Mouse (Mus musculus) heart, embryonic 16.5 days (tissue): Measurements from ENCODE around the gene Gm6377. TPM values are rescaled to one million over a fixed set of nuclear protein-coding genes. Genes with fewer than 3 reads are reported as not detected.

ENCODE experiments used
- ATAC-seq: fragments of 200-750 bp; cut with Nextera tagmentation; replicated peaks from 2 replicates; pipeline ENCODE4 v1.8.0; 2017; ENCODE audit warnings: moderate number of reproducible peaks; ENCODE audit not compliant: insufficient read depth, low FRiP score; ENCODE audit errors: extremely low read depth
- H3K27ac ChIP-seq: fragments of 300-500 bp; sonication (generic); 2 replicates; pipeline ENCODE4 v1.5.1; 2014; ENCODE audit warnings: mild to moderate bottlenecking, low read length, control low read depth, moderate library complexity
- H3K27me3 ChIP-seq: fragments of 300-500 bp; sonication (generic); 2 replicates; pipeline ENCODE4 v1.6.1; 2014; ENCODE audit warnings: low read length, mixed read lengths; ENCODE audit not compliant: control insufficient read depth, insufficient read depth
- H3K36me3 ChIP-seq: fragments of 300-500 bp; sonication (generic); 2 replicates; pipeline ENCODE4 v1.6.1; 2014; ENCODE audit not compliant: control insufficient read depth, insufficient read depth
- H3K4me1 ChIP-seq: fragments of 300-500 bp; sonication (generic); 2 replicates; pipeline ENCODE4 v1.6.1; 2014; ENCODE audit warnings: low read length, mixed read lengths; ENCODE audit not compliant: control insufficient read depth, insufficient read depth
- H3K4me2 ChIP-seq: fragments of 300-500 bp; sonication (generic); 2 replicates; pipeline ENCODE4 v1.6.1; 2014; ENCODE audit warnings: low read depth, mild to moderate bottlenecking, control low read depth, low read length
- H3K4me3 ChIP-seq: fragments of 300-500 bp; sonication (generic); 2 replicates; pipeline ENCODE4 v1.5.1; 2014; ENCODE audit warnings: mild to moderate bottlenecking, control low read depth, low read length
- H3K9ac ChIP-seq: fragments of 300-500 bp; sonication (generic); 2 replicates; pipeline ENCODE4 v1.6.1; 2014; ENCODE audit warnings: low read length, control low read depth
- H3K9me3 ChIP-seq: fragments of 300-500 bp; sonication (generic); replicated peaks from 2 replicates; pipeline ENCODE4 v1.6.1; 2016; ENCODE audit warnings: low read length; ENCODE audit not compliant: control insufficient read depth
- WGBS: fragments of 180-500 bp; shearing (Covaris S2); extraction: QIAGEN DNeasy Blood & Tissue Kit; methylation state at CpG from one replicate; pipeline ENCODE4 v1.1.7; 2014; 5-methylcytosine and 5-hydroxymethylcytosine counted together
- polyA plus RNA-seq: library from polyadenylated mRNA; unstranded; fragments of >200 nt; fragmentation: Nextera tagmentation; extraction: Ambion mirVana; gene quantifications from 2 replicates; pipeline ENCODE4 v1.2.1, GENCODE M21; 2015

The Gm6377 gene
- polyA plus RNA-seq: 0.08 TPM in 1 of 2 replicates, not detected in the other

- H3K4me2 ChIP-seq: no peak within 1 kb of the TSS
- H3K27me3 ChIP-seq: no peaks in the 10 kb centered on the region
- no peaks in the 10 kb centered on the region for H3K4me1 ChIP-seq
- WGBS: 58% methylated on average over 4 of the region's 4 CpGs
- H3K4me3 ChIP-seq: no peak within 1 kb of the TSS
- no peaks in the 10 kb centered on the region for H3K9me3 ChIP-seq
- H3K27ac ChIP-seq: no peak within 1 kb of the TSS
- no peaks in the 10 kb centered on the region for H3K36me3 ChIP-seq
- no peak for ATAC-seq
- H3K9ac ChIP-seq: no peak within 1 kb of the TSS
These were observed at the start of gene Gm6377 for GRCm38 (mm10) chrX:109196468-109196867. Gene Gm6377 (plus strand): TSS chrX:109196756.

GRCm38 (mm10) chrX:109147108-109147507 lies 49.4 kb upstream of the Gm6377 start:
- no peak overlapping the region for H3K4me2 ChIP-seq
- H3K27me3 ChIP-seq: no peaks in the 10 kb centered on the region
- H3K9ac ChIP-seq: no peak overlapping the region
- H3K9me3 ChIP-seq: no peaks in the 10 kb centered on the region
- no peak overlapping the region for H3K27ac ChIP-seq
- no peak for ATAC-seq
- H3K36me3 ChIP-seq: no peaks in the 10 kb centered on the region
- H3K4me1 ChIP-seq: no peaks in the 10 kb centered on the region
- H3K4me3 ChIP-seq: no peak overlapping the region
- 84% methylated on average over 3 of the region's 3 CpGs for WGBS

GRCm38 (mm10) chrX:109151228-109151627 lies 45.3 kb upstream of the Gm6377 start:
- H3K36me3 ChIP-seq: no peaks in the 10 kb centered on the region
- no peak for ATAC-seq
- no peak overlapping the region for H3K4me3 ChIP-seq
- 87% methylated on average over 2 of the region's 2 CpGs for WGBS
- no peak overlapping the region for H3K4me2 ChIP-seq
- H3K4me1 ChIP-seq: no peaks in the 10 kb centered on the region
- H3K27me3 ChIP-seq: no peaks in the 10 kb centered on the region
- no peak overlapping the region for H3K9ac ChIP-seq
- no peak overlapping the region for H3K27ac ChIP-seq
- H3K9me3 ChIP-seq: no peaks in the 10 kb centered on the region

GRCm38 (mm10) chrX:109160326-109160725 lies 36.2 kb upstream of the Gm6377 start:
- 69% methylated on average over 1 of the region's 1 CpGs for WGBS
- Histone ChIP-seq H3K36me3 (no peaks in the 10 kb centered on the region), H3K9ac (no peak overlapping the region), H3K27me3 (no peaks in the 10 kb centered on the region), H3K4me2 (no peak overlapping the region), H3K9me3 (no peaks in the 10 kb centered on the region), H3K27ac (no peak overlapping the region), H3K4me1 (no peaks in the 10 kb centered on the region), H3K4me3 (no peak overlapping the region)
- ATAC-seq: no peak

GRCm38 (mm10) chrX:109160901-109161300 lies 35.7 kb upstream of the Gm6377 start:
- Histone ChIP-seq H3K4me1 (no peaks in the 10 kb centered on the region), H3K9me3 (no peaks in the 10 kb centered on the region), H3K36me3 (no peaks in the 10 kb centered on the region), H3K4me2 (no peak overlapping the region), H3K27me3 (no peaks in the 10 kb centered on the region), H3K27ac (no peak overlapping the region), H3K4me3 (no peak overlapping the region), H3K9ac (no peak overlapping the region)
- ATAC-seq: no peak
- 69% methylated on average over 4 of the region's 4 CpGs for WGBS

- ATAC-seq: no peak; the same call in 1 of the 2 replicates
- WGBS: 62% methylated on average over 2 of the region's 2 CpGs
These were observed 21.5 kb upstream of the Gm6377 start for GRCm38 (mm10) chrX:109175038-109175437.

GRCm38 (mm10) chrX:109175470-109175869 lies 21.1 kb upstream of the Gm6377 start:
- Histone ChIP-seq H3K36me3 (no peaks in the 10 kb centered on the region), H3K9ac (no peak overlapping the region), H3K4me2 (no peak overlapping the region), H3K4me1 (no peaks in the 10 kb centered on the region), H3K9me3 (no peaks in the 10 kb centered on the region), H3K27me3 (no peaks in the 10 kb centered on the region), H3K27ac (no peak overlapping the region), H3K4me3 (no peak overlapping the region)
- ATAC-seq: no peak
- 38% methylated on average over 3 of the region's 3 CpGs for WGBS

More at GRCm38 (mm10) chrX:109175038-109175437, 21.5 kb upstream of the Gm6377 start:
- Histone ChIP-seq H3K4me3 (no peak overlapping the region), H3K36me3 (no peaks in the 10 kb centered on the region), H3K27ac (no peak overlapping the region), H3K9me3 (no peaks in the 10 kb centered on the region), H3K4me1 (no peaks in the 10 kb centered on the region), H3K9ac (no peak overlapping the region), H3K4me2 (no peak overlapping the region), H3K27me3 (no peaks in the 10 kb centered on the region)

- Histone ChIP-seq H3K36me3 (no peaks in the 10 kb centered on the region), H3K4me1 (no peaks in the 10 kb centered on the region), H3K27ac (no peak overlapping the region), H3K4me3 (no peak overlapping the region), H3K27me3 (no peaks in the 10 kb centered on the region), H3K9me3 (no peaks in the 10 kb centered on the region), H3K4me2 (no peak overlapping the region), H3K9ac (no peak overlapping the region)
- ATAC-seq: no peak
- 65% methylated on average over 4 of the region's 4 CpGs for WGBS
These were observed 11.7 kb upstream of the Gm6377 start for GRCm38 (mm10) chrX:109184706-109185478.

GRCm38 (mm10) chrX:109189607-109190006 lies 6.9 kb upstream of the Gm6377 start:
- 88% methylated on average over 4 of the region's 4 CpGs for WGBS
- no peak overlapping the region for H3K27ac ChIP-seq
- H3K4me3 ChIP-seq: no peak overlapping the region
- no peak overlapping the region for H3K4me2 ChIP-seq
- H3K9ac ChIP-seq: no peak overlapping the region
- no peaks in the 10 kb centered on the region for H3K27me3 ChIP-seq
- no peaks in the 10 kb centered on the region for H3K4me1 ChIP-seq
- no peaks in the 10 kb centered on the region for H3K36me3 ChIP-seq
- ATAC-seq: no peak
- no peaks in the 10 kb centered on the region for H3K9me3 ChIP-seq
